In genomic region chr10:63415850-63416249, GRCm38 (mm10) we compare ENCODE assay signal across 1 mouse cellular context.
TF ChIP-seq lines count a peak whose summit lies in the region.

No protein-coding gene starts in this region.

TF ChIP-seq in MEL, 35 proteins besides CTCF, POLR2A, EP300 and RAD21 (continued from another document):
- TF ChIP-seq MEF2A (IDR thresholded peaks at IDR 0.05; ENCODE audit: extremely low read depth, insufficient replicate concordance, low read depth, low read length, poor library complexity, severe bottlenecking), result no peak
